Mouse (Mus musculus) ES-E14 (cell line): Measurements from ENCODE around the gene Gm9844.

Experiments used
- CHD2 ChIP-seq: IDR thresholded peaks from 2 replicates; pipeline ENCODE4 v1.6.1; 2014; ENCODE audit warnings: mild to moderate bottlenecking, low read depth, low read length, inconsistent platforms
- HCFC1 ChIP-seq: IDR thresholded peaks from 2 replicates; pipeline ENCODE4 v1.6.1; 2012; ENCODE audit warnings: low read length, inconsistent platforms, borderline replicate concordance; ENCODE audit not compliant: insufficient read depth
- MAFK ChIP-seq: IDR thresholded peaks from 2 replicates; pipeline ENCODE4 v1.6.1; 2014; ENCODE audit warnings: mild to moderate bottlenecking, low read depth, low read length, inconsistent platforms; ENCODE audit not compliant: insufficient read depth
- ZC3H11A ChIP-seq: IDR thresholded peaks from 2 replicates; pipeline ENCODE4 v1.6.1; 2012; ENCODE audit warnings: low read depth, mild to moderate bottlenecking, inconsistent platforms, low read length, borderline replicate concordance
- ZNF384 ChIP-seq: IDR thresholded peaks from 2 replicates; pipeline ENCODE4 v1.6.1; 2012; ENCODE audit warnings: low read depth, low read length, inconsistent platforms

DNA sequence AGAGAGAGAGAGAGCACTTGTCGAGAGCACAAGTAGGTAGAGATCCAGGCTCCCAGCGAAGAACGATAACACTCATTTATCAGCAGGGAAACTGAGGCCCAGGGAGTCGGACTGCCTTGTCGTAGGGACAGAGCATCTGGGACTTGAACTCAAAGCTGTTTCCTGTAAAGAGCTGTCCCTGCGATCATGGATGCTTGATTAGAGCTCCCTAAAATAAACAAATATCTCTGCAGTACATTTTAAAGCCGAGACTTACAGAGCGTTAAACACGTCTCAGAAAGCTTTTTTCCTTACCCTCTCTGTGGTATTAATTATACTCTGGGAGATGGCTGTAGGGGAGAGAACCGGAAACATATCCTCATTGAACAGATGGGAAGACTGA, 41.4 kb downstream of the Gm9844 start:
- TF ChIP-seq ZC3H11A (no peak), CHD2 (no peak), MAFK (no peak), HCFC1 (no peak), ZNF384 (no peak)
